Mouse (Mus musculus): Measurements from ENCODE around the gene Maged1.

DNA sequence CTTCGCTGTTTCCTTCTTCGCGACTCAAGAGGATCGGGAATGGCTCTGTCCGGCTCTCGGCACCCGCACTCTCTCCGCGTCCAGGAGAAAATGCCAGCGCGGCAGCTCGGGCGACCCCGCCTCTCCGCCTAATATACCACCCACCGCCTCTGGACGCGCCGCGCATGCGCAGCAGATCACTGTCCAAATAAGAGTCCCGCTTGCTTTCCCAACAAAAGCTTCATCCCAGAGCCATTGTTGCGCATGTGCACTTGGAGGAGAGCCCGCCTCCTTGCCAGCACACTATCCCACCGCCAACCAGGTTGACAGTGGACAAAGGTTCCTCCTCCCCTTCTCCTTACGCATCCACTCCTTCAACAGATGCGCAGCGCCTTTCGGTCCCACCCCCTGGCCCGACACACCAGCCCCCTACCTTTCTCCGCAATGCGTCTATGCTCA lies at the start of gene Maged1:
- TF ChIP-seq CTCF (IDR thresholded peaks at IDR 0.05; ENCODE audit: extremely low read depth, insufficient read length, insufficient replicate concordance, low read depth, low read length) = no peak
- TF ChIP-seq POLR2A (IDR thresholded peaks at IDR 0.05; ENCODE audit: low read depth, low read length) = no peak

Measured in small intestine, adult 2 months (tissue).